Mouse (Mus musculus): ENCODE measurements at regions not wholly inside any gene's neighbourhood (a gene's known extent, or its start where the extent isn't known, plus 50 kb on each side); places are given as distances from the start of the nearest gene placed in this dataset.
"Not testable (repeated sequence)": the region's sequence is repeated elsewhere in the genome, so short reads cannot be mapped to it uniquely, and the experiment has no call there.

DNA sequence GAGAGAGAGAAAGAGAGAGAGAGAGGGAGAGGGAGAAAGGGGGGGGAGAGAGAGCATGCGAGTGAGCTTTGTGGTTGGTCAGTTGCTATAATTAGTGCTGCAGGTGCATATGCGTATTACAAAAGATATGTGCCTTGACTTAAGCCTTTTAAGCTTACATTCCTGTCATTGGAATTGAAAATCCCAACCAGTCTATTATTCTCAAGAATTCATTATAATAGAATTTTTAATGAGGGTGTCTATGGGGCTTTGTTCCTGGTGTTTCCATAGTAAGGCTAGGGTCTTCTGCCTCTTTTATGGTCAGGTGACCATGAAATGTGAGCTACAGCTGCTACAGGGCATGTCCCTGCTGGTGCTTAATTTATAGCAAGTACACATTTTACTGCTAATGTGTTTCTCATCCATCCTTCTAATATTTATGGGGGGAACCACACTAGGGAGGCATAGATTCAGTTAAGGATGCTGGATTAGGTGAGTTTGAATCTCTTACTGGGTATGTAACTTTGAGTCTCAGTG, 102.0 kb downstream of the Naa11 start:
- DNase-seq (ENCODE audit: low read depth, low spot score) (no peak), ATAC-seq (no peak)
- CTCF ChIA-PET = no interaction called here
- in situ Hi-C loops (cut with MboI; ENCODE audit: low pct_unique_long_range_greater_than_20kb) = no loop called here
- TF ChIP-seq CTCF (IDR thresholded peaks at IDR 0.05) = no peak
- no peaks in the 10 kb centered on the region for H3K27me3 ChIP-seq
- POLR2A ChIA-PET = no interaction called here

DNA sequence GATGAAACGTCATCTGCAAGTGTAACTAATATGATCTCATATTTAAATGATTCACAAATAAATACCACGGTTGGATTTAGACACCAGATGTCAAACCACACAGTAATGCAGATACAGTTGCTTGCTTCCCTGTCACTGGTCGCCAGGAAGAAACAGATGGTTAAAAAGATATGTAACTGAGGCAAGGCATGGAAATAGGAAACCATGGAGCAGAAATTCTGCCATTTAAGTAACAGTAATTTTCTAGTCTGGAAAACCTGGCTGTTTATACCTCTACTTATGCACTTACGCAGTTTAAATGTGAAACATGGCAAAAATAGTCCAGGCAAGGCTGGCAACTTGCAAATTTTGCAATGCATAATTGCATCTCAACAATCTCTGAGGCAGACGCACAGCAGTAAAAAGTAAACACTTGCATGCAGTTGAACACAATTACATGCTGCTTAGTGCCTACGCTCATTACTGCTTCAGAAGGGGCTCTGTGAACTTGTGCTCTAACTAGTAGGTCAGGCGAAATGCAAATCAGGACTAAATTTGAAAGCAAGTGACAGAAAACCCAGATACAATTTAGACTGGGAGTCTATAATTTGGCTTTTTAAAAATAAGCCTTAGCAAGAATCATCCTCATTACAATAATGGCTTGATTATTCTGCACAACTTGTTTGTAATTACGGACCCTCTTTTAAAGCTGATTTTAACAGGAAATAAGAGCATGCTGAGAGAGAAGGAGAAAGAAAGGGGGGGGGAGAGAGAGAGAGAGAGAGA, 102.6 kb downstream of the Naa11 start:
- no peak for TF ChIP-seq CTCF (IDR thresholded peaks at IDR 0.05)
- DNase-seq (ENCODE audit: low read depth, low spot score) (no peak), ATAC-seq (no peak)
- in situ Hi-C loops (cut with MboI; ENCODE audit: low pct_unique_long_range_greater_than_20kb) = no loop called here
- H3K27me3 ChIP-seq = no peaks in the 10 kb centered on the region
- ChIA-PET CTCF (interaction anchor here (1.0 kb wide), 1 partner anchor 10 kb away, joined by 3 read pairs; no protein-coding TSS in a partner anchor), POLR2A (no interaction called here)

DNA sequence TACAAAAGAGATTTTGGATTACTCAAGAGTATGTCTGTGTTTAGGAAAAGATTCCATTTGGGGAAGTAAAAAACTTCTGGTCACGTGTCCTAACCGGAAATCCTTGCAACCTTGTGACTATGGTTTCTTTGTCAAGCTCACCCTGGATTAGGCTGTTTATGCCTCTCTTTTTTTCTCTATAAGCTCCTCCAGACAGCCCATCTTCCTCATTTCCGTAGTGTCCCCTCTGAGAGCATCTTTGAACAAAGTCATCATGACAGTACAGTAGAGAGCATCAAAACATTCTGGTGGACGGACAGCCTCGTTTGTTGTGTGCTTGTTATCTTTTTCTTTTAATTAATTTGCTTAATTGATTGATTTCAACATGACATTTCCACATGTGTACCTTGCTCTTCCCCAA, 112.7 kb downstream of the Naa11 start:
- in situ Hi-C loops (cut with MboI; ENCODE audit: low pct_unique_long_range_greater_than_20kb) = no loop called here
- ATAC-seq (no peak), DNase-seq (ENCODE audit: low read depth, low spot score) (no peak)
- no peak for TF ChIP-seq CTCF (IDR thresholded peaks at IDR 0.05)
- H3K27me3 ChIP-seq = no peaks in the 10 kb centered on the region
- ChIA-PET CTCF (interaction anchor here (1.4 kb wide), 1 partner anchor 9 kb away, joined by 3 read pairs; no protein-coding TSS in a partner anchor), POLR2A (no interaction called here)

DNA sequence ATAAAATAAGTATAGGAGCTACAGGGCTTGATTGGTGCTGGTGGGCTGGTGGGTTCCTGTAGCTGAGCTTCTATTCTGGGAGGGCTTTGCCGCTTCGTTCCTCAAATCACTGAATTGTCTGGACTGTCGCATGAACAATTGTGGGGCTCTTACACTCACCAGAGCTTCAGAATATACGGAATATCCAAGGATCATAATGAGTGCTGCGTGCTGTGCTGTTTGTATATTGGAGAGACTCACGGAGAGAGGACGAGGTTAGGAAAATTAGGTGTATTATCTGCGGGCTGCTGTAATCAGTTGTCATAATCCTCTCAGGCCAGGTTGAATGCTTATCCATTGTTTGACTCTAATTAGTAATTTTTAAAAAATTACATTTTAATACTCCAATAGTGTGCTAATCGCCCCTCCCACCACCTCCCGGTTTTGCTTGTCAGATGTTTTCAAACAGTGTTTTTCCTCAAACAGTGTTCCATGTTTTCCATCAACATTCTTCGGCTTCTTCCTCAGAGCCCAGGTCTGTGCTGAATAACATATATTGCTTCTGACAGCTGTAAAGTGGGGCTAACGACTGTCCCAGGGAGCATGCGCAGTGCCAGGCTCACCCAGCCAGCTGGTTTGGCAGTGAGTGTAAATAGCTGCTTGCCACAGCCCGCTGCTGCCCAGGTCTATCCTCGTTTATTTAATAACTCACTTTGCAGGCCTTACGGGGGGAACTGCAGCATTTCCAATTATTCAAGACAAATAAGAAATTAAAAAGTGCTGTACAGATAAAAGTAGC, 114.2 kb downstream of the Naa11 start:
- ATAC-seq (no peak), DNase-seq (ENCODE audit: low read depth, low spot score) (no peak)
- TF ChIP-seq CTCF (IDR thresholded peaks at IDR 0.05) = no peak
- CTCF ChIA-PET = interaction anchor here (1.5 kb wide), 1 partner anchor 11 kb away, joined by 5 read pairs; no protein-coding TSS in a partner anchor
- POLR2A ChIA-PET = no interaction called here
- no peaks in the 10 kb centered on the region for H3K27me3 ChIP-seq
- in situ Hi-C loops (cut with MboI; ENCODE audit: low pct_unique_long_range_greater_than_20kb) = no loop called here

DNA sequence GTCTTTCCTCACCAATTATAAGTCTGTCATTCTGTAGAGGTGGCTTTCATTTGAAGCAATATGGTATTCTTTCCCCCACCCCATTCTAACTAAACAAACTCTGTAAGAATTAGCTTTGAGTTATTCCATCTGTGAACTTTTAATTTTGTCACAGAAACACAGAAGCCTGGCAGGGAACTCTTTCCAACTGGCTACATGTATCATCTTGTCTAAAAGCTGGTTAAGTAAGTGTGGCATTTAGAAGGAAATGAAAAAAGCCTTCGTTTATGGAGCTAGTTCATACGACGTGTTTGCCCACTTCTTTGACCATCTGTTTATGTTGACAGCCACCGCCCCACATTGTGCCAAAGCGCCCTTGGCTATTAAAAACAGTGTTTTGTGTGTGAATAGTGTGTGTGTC, 115.5 kb downstream of the Naa11 start:
- CTCF ChIA-PET = interaction anchor here (1.5 kb wide), 1 partner anchor 10 kb away, joined by 5 read pairs; no protein-coding TSS in a partner anchor
- no peaks in the 10 kb centered on the region for H3K27me3 ChIP-seq
- in situ Hi-C loops (cut with MboI; ENCODE audit: low pct_unique_long_range_greater_than_20kb) = no loop called here
- no peak for DNase-seq (ENCODE audit: low read depth, low spot score)
- ATAC-seq = no peak
- no peak for TF ChIP-seq CTCF (IDR thresholded peaks at IDR 0.05)
- POLR2A ChIA-PET = no interaction called here

DNA sequence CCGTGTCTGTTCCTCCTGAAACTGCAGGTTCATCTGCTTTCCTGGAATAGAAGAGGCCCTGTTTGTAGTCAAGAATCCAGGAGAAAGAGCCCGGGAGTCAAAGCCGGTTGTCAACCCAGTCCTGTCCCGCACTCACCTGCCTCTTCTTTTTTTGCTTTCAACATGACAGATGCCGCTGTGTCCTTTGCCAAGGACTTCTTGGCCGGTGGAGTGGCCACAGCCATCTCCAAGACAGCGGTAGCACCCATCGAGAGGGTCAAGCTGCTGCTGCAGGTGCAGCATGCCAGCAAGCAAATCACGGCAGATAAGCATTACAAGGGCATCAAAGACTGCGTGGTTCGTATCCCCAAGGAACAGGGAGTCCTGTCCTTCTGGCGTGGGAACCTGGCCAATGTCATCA, 127.5 kb downstream of the Naa11 start:
- in situ Hi-C loops (cut with MboI; ENCODE audit: low pct_unique_long_range_greater_than_20kb); CTCF ChIA-PET; DNase-seq (ENCODE audit: low read depth, low spot score); ATAC-seq; H3K27me3 ChIP-seq: not testable (repeated sequence)
- POLR2A ChIA-PET = interaction anchor here (0.7 kb wide), 1 partner anchor 27 kb away, joined by 3 read pairs; no protein-coding TSS in a partner anchor

DNA sequence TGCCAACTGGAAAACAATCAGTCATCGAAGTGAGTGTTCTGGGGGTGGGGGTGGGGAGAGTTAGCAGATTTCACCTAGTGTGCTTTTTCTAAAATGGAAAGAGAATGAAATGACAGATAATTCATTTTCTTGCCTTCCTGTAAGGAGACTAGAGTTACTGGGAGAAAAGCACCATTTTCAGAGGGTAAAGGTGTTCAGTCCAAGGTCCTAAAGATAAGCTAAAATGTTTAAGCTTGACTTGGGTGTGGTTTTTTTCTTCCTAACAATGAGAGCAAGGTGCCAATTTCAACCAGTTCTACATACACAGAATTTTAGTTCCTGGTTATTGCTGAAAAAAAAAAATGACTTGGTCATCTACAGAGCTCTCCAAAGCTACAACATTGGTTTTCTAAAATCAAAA, 135.1 kb downstream of the Naa11 start:
- no peak for TF ChIP-seq CTCF (IDR thresholded peaks at IDR 0.05)
- H3K27me3 ChIP-seq = no peaks in the 10 kb centered on the region
- ATAC-seq (no peak), DNase-seq (ENCODE audit: low read depth, low spot score) (no peak)
- POLR2A ChIA-PET = interaction anchor here (0.7 kb wide), 1 partner anchor 114 kb away, joined by 4 read pairs; no protein-coding TSS in a partner anchor
- in situ Hi-C loops (cut with MboI; ENCODE audit: low pct_unique_long_range_greater_than_20kb) = no loop called here
- CTCF ChIA-PET = no interaction called here

DNA sequence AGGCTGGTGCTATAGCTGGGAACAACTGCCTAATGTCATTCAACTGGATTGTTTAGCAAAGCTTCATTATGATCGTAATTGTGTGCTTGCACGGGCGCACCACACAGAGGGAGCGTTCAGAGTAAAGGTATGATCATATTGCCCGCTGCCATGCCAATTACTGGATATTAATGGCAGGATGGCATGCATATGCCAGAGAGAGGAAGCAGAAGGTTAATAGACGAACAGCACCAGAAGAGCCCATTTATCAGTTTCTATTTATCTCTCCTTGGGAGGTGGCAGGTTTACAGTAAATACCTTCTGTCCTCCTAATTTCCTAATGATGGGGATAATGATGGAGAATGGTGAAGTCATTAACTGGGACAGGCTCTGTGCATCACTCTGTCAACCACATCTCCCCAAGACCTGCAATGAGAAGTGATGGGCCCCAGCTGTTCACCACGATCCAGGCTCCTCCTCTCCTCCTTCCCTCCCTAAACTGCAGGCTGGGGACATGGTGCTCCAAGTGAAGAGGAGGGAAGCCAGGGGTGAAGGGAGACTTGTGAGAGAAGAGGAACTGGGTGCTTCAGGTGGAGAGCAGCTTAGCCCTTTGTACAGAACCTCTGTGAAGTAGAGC, 135.6 kb downstream of the Naa11 start:
- no peak for ATAC-seq
- CTCF ChIA-PET = no interaction called here
- in situ Hi-C loops (cut with MboI; ENCODE audit: low pct_unique_long_range_greater_than_20kb) = no loop called here
- TF ChIP-seq CTCF (IDR thresholded peaks at IDR 0.05) = no peak
- DNase-seq (ENCODE audit: low read depth, low spot score) = no peak
- H3K27me3 ChIP-seq = no peaks in the 10 kb centered on the region
- POLR2A ChIA-PET = interaction anchor here (0.7 kb wide), 1 partner anchor 115 kb away, joined by 4 read pairs; no protein-coding TSS in a partner anchor

DNA sequence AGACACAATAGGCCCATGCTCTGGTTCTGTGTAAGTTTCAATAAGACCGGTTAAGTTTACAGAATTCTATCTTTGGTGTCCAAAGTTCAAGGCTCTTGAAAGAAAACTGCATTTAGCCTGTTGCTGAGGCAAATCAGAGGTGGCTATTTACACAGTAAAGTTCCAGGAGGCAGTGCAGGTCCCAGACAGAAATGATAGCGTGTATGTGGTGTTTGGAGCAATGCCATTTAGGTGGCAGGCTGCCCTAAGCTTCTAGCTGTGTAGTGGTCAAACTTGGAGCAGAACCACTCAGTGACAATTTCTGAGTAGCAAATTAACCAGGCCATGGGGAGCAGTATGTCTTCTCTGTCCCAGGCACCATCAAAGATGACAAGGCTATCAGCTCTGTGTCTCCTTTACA, 125.5 kb upstream of the Paqr3 start:
- ChIA-PET CTCF (interaction anchor here (1.5 kb wide), 1 partner anchor 25 kb away, joined by 3 read pairs; no protein-coding TSS in a partner anchor), POLR2A (no interaction called here)
- ATAC-seq (no peak), DNase-seq (ENCODE audit: low read depth, low spot score) (no peak)
- H3K27me3 ChIP-seq = no peaks in the 10 kb centered on the region
- TF ChIP-seq CTCF (IDR thresholded peaks at IDR 0.05) = no peak
- in situ Hi-C loops (cut with MboI; ENCODE audit: low pct_unique_long_range_greater_than_20kb) = no loop called here

DNA sequence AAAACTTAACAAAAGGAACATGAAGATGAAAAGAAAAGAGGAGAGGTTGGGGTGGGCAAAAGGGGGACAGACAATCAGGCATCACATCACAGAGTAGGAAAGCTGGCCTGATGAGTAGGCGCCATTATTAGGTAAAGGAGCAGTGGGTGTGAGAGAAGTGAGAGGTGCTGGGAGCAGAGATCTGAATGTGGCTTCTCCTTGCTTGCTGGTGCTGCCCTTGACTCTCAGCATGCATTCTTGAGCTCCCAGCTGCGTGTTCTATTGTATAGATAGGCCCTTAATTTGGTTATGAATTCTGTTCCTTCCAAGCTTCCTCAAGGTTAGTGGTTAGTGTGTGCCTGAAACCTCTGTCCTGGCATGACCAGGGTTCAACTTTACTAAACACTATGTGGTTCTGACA, 115.0 kb upstream of the Paqr3 start:
- CTCF ChIA-PET = interaction anchor here (1.3 kb wide), 1 partner anchor 10 kb away, joined by 3 read pairs; no protein-coding TSS in a partner anchor
- TF ChIP-seq CTCF (IDR thresholded peaks at IDR 0.05) = no peak
- no peak for ATAC-seq
- in situ Hi-C loops (cut with MboI; ENCODE audit: low pct_unique_long_range_greater_than_20kb) = no loop called here
- POLR2A ChIA-PET = no interaction called here
- H3K27me3 ChIP-seq = peaks cover 7% of the 10 kb centered on the region
- no peak for DNase-seq (ENCODE audit: low read depth, low spot score)
